Mouse (Mus musculus) stomach, embryonic 15.5 days (tissue): ENCODE results near the gene Ndufb8. TPM values are rescaled to one million over a fixed set of nuclear protein-coding genes. Genes with fewer than 3 reads are reported as not detected.

Source experiments
- ATAC-seq: fragments of 200-750 bp; cut with Nextera tagmentation; 2 replicates; pipeline ENCODE4 v1.8.0; 2017; ENCODE audit warnings: low read depth, moderate number of reproducible peaks, moderate TSS enrichment; ENCODE audit not compliant: insufficient read depth, low FRiP score
- H3K27ac ChIP-seq: fragments of 300-500 bp; sonication (generic); 2 replicates; pipeline ENCODE4 v1.5.1; 2015; ENCODE audit warnings: mild to moderate bottlenecking, inconsistent platforms
- H3K27me3 ChIP-seq: fragments of 300-500 bp; sonication (generic); replicated peaks from 2 replicates; pipeline ENCODE4 v1.6.1; 2015; ENCODE audit warnings: inconsistent platforms
- H3K36me3 ChIP-seq: fragments of 300-500 bp; sonication (generic); 2 replicates; pipeline ENCODE4 v1.6.1; 2015; ENCODE audit warnings: inconsistent platforms
- H3K4me1 ChIP-seq: fragments of 300-500 bp; sonication (generic); 2 replicates; pipeline ENCODE4 v1.6.1; 2015; ENCODE audit warnings: inconsistent platforms
- H3K4me2 ChIP-seq: fragments of 300-500 bp; sonication (generic); 2 replicates; pipeline ENCODE4 v1.6.1; 2015; ENCODE audit warnings: mild to moderate bottlenecking, inconsistent platforms
- H3K4me3 ChIP-seq: fragments of 300-500 bp; sonication (generic); replicated peaks from 2 replicates; pipeline ENCODE4 v1.5.1; 2015; ENCODE audit warnings: inconsistent platforms
- H3K9ac ChIP-seq: fragments of 300-500 bp; sonication (generic); 2 replicates; pipeline ENCODE4 v1.6.1; 2015; ENCODE audit warnings: inconsistent platforms
- H3K9me3 ChIP-seq: fragments of 300-500 bp; sonication (generic); 2 replicates; pipeline ENCODE4 v1.6.1; 2016; ENCODE audit warnings: inconsistent platforms
- WGBS: fragments of 180-500 bp; shearing (Covaris S2); methylation state at CpG from one replicate; pipeline ENCODE4 v1.1.7; 2015; 5-methylcytosine and 5-hydroxymethylcytosine counted together
- polyA plus RNA-seq: library from polyadenylated mRNA; unstranded; fragments of >200 nt; fragmentation: Nextera tagmentation; extraction: Ambion mirVana; gene quantifications from 2 replicates; pipeline ENCODE4 v1.2.1, GENCODE M21; 2015

The Ndufb8 gene
- 542 and 594 TPM in 2 replicates for polyA plus RNA-seq

DNA sequence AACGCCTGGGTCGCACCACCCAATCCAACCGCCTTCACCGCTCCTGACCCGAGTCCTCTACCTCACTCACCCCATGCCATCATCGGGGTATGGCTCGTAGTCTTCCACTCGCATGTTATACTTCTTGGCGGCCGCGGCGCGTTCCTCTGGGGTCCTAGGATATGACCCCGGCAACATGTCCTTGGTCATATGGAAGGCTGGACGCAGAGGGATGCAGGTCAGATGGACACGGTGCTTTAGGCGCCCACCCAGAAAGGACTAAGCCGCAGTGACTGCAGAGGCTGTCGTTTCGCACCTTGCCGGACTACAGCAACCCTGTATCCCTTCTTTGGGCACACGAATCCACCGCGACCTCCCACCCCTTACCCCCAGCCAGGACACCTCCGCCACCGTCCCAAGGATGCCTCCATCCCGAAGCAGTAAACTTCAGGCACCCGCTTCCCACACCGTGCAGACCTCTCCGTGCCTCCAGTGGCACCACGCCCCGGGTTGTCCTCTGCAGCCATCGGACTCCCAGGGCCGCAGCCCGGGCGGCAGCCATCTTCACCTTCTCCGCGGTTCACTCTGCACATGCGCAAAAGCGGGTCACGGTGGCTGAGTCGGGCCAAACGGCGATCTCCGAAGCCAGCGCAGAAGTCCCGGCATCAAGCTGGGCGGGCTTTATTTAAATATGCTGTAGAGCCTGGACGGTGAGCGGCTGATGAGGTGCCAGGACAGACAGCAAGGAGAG is at the start of gene Ndufb8:
Gene Ndufb8, minus strand, starts transcription at position 580 of the 730 bp plus-strand sequence.
- Histone ChIP-seq H3K9ac (peak within 1 kb of the TSS; percentile 83), H3K36me3 (peaks cover 32% of the 10 kb centered on the region), H3K27ac (peak within 1 kb of the TSS; percentile 55; the same call in 1 of the 2 replicates), H3K9me3 (no peaks in the 10 kb centered on the region), H3K4me2 (peak within 1 kb of the TSS; percentile 66), H3K4me1 (peaks cover 6% of the 10 kb centered on the region), H3K27me3 (no peaks in the 10 kb centered on the region), H3K4me3 (peak within 1 kb of the TSS; percentile 89)
- under 1% methylated on average over 50 of the region's 50 CpGs for WGBS
- peak; percentile 82 for ATAC-seq

DNA sequence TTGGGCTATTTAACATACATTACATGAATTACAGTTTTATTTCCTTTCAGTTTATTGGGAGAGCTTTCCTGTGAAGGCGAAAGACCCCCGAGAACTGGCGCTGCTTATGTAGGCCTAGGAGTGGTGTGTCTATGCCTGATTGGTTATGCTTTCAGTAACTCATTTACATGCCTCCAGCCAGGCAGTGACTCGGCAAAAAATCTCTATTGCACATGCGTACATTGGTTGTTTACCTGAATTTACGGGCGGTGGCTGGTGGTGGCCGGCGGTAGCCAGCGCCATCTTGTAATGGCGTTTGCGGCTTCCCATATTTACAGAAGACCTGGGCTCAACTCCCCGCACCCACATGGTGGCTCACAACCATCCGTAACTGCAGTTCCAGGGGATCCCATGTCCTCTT is 38.9 kb upstream of the Ndufb8 start:
- Histone ChIP-seq H3K27me3 (no peaks in the 10 kb centered on the region), H3K4me2 (no peak overlapping the region), H3K9ac (no peak overlapping the region), H3K9me3 (no peaks in the 10 kb centered on the region), H3K4me1 (no peaks in the 10 kb centered on the region), H3K27ac (no peak overlapping the region), H3K4me3 (no peak overlapping the region), H3K36me3 (no peaks in the 10 kb centered on the region)
- 95% methylated on average over 14 of the region's 14 CpGs for WGBS
- ATAC-seq = no peak

DNA sequence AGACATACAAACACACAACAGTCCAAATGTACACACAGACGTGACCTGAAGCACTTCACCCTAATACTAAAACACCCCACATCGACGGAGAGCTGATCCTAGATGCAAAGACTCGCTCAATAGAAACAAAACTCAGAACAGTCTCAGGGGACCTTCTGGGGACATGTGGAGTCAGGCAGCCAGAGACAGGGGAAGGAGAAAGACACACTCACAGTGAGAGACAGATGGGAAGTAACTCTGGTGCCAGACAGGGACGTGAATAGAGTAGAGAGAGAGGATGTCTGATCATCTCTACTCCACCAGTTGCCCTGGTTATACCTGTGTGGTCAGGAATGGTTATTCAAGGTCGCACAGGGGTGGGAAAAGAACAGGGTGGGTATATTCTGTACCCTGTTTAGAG is 36.4 kb upstream of the Ndufb8 start:
- Histone ChIP-seq H3K4me1 (no peaks in the 10 kb centered on the region), H3K27me3 (0 out of 2 replicates have a peak, but pooled peaks cover 3% of the 10 kb centered on the region), H3K4me3 (no peak overlapping the region), H3K9me3 (no peaks in the 10 kb centered on the region), H3K27ac (no peak overlapping the region), H3K36me3 (no peaks in the 10 kb centered on the region), H3K9ac (no peak overlapping the region), H3K4me2 (no peak overlapping the region)
- ATAC-seq = no peak
- WGBS = 72% methylated on average over 6 of the region's 6 CpGs

DNA sequence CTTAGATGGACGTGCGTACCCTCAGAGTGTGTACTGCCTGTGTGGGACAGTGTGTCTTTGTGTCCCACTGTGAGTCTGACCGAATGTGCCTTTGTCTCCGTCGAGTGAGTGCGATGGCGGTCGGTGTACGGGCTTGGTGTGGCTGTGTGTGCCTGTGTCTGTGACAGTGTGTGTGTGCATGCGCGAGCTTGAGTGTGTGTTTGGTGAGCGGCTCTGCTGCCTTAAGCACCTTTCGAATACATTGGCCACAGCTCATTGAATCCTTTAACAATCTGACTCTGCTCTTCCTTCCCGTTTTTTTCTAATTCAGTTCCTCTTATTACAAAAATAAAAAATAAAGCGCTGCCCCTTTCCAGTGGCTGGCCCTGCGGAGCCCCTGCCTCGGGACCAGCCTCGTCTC is 35.8 kb upstream of the Ndufb8 start:
- ATAC-seq = no peak
- no peaks in the 10 kb centered on the region for H3K36me3 ChIP-seq
- H3K4me3 ChIP-seq = no peak overlapping the region
- H3K27me3 ChIP-seq = peaks cover 9% of the 10 kb centered on the region; the same call in 1 of the 2 replicates
- H3K9ac ChIP-seq = no peak overlapping the region
- H3K27ac ChIP-seq = no peak overlapping the region
- H3K9me3 ChIP-seq = no peaks in the 10 kb centered on the region
- H3K4me2 ChIP-seq = no peak overlapping the region
- WGBS = 85% methylated on average over 18 of the region's 18 CpGs
- no peaks in the 10 kb centered on the region for H3K4me1 ChIP-seq

DNA sequence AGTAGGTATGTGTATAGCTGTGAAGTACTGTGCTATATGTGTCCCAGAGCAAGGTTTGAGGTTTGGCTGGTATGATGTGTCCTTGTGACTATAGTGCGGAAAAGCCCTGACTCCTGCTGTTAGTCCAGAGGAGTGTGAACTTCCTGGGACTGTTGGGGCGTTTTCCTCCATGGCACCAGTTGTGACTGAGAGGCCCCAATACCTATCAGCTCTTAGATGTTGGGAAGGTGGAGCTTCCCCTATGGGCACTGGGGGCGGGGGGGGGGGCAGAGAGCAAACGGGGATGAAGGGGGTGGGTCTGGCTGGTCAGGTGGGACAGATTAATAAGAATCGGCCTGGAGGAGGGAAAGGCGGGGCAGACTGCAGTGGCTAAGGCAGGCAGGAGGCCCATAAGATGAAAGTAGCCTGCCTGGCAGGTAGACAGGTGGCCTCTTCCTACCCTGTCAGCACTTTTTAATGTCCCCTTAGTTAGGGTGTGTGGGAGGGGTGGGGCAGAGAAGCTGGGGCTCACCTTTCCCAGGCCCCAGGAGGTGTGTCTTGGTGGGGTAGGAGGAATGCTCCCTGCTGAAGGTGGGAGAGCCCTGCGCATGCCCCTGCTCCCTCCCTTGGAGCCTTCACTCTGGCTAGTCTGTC is 34.5 kb upstream of the Ndufb8 start:
- peaks cover 19% of the 10 kb centered on the region; the same call in 1 of the 2 replicates for H3K27me3 ChIP-seq
- H3K4me3 ChIP-seq = no peak overlapping the region
- H3K36me3 ChIP-seq = no peaks in the 10 kb centered on the region
- no peaks in the 10 kb centered on the region for H3K9me3 ChIP-seq
- no peaks in the 10 kb centered on the region for H3K4me1 ChIP-seq
- ATAC-seq = no peak
- 34% methylated on average over 7 of the region's 7 CpGs for WGBS
- H3K9ac ChIP-seq = no peak overlapping the region
- H3K4me2 ChIP-seq = no peak overlapping the region
- no peak overlapping the region for H3K27ac ChIP-seq

DNA sequence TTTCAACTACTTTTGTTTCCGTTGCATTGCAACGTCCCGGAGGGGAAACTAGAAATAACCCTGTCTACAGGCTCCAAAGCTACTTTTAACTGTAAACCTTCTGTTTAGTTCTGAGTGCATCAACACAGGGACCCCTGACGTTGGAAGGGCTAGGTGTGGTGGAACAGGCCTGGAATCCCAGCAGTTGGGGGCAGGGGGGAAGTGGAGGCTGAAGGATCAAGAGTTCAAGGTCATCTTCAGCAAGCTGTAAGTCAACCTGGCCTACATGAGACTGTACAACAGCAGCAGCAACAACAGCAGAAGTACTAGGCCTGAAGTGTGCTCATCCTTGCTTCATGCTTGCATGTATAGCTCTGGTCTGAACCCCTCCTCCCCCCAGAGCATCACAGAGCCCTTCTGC is 32.8 kb upstream of the Ndufb8 start:
- Histone ChIP-seq H3K27ac (no peak overlapping the region), H3K9me3 (no peaks in the 10 kb centered on the region), H3K4me2 (no peak overlapping the region), H3K36me3 (no peaks in the 10 kb centered on the region), H3K9ac (no peak overlapping the region), H3K4me1 (no peaks in the 10 kb centered on the region), H3K4me3 (no peak overlapping the region), H3K27me3 (peaks cover 19% of the 10 kb centered on the region; the same call in 1 of the 2 replicates)
- WGBS = 37% methylated on average over 4 of the region's 4 CpGs
- ATAC-seq = no peak

DNA sequence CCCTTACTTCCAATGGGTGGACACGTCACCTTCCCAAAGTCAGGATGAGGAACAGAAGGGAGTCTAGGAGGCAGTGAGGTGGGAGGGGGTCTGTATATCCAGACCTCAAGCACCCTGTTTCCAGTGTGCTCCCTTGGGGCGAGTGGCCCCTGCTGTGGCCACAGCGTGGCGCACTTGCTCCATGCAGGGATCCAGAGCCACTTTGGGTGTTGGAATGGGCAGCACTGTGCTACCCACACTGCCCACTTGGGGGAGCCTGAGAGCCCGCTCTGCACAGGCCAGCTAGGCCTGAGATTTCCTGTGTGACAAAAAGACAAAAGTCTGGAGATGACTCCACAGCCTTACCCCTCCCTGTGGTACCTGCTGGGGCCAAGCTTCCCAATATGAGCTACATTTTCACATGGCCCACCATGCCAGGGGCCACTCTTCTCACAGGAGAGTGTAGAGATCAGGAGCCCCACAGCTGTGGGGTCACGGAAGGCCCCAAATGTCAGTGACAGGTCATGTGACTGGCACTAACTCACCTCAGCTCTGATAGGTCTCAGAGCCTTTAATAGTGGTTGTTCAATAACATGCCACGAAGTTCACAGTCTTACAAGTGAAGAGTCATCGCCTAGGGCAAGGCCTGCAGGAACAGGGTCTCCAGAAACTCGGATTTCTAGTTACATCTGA is 27.5 kb upstream of the Ndufb8 start:
- ATAC-seq = peak; percentile 84
- no peak overlapping the region for H3K9ac ChIP-seq
- H3K4me3 ChIP-seq = no peak overlapping the region
- peaks cover 19% of the 10 kb centered on the region; the same call in 1 of the 2 replicates for H3K27me3 ChIP-seq
- 34% methylated on average over 9 of the region's 9 CpGs for WGBS
- H3K4me1 ChIP-seq = no peaks in the 10 kb centered on the region
- no peaks in the 10 kb centered on the region for H3K9me3 ChIP-seq
- no peak overlapping the region for H3K27ac ChIP-seq
- no peak overlapping the region for H3K4me2 ChIP-seq
- H3K36me3 ChIP-seq = no peaks in the 10 kb centered on the region

DNA sequence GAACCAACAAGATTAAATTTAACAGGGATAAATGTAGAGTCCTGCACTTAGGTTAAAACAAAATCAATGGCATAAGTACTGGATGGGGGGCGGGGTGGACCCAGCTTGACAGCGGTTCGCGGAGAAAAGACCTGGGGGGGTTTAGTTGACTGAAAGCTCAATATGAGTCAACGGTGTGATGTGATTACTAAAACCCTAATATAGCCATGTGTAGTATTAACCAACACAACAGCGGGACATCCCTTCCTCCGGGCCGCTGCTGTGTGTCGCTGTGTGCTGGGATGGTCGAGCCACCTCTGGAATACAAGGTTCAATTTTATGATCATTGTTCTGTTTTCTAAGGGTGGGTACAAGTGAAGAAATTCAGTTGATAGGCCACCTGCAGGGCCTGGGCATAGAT is 26.9 kb upstream of the Ndufb8 start:
- no peak overlapping the region for H3K27ac ChIP-seq
- H3K9me3 ChIP-seq = no peaks in the 10 kb centered on the region
- peaks cover 17% of the 10 kb centered on the region; the same call in 1 of the 2 replicates for H3K27me3 ChIP-seq
- no peak for ATAC-seq
- no peaks in the 10 kb centered on the region for H3K4me1 ChIP-seq
- no peak overlapping the region for H3K4me3 ChIP-seq
- H3K9ac ChIP-seq = no peak overlapping the region
- WGBS = 83% methylated on average over 10 of the region's 10 CpGs
- H3K36me3 ChIP-seq = no peaks in the 10 kb centered on the region
- H3K4me2 ChIP-seq = no peak overlapping the region

DNA sequence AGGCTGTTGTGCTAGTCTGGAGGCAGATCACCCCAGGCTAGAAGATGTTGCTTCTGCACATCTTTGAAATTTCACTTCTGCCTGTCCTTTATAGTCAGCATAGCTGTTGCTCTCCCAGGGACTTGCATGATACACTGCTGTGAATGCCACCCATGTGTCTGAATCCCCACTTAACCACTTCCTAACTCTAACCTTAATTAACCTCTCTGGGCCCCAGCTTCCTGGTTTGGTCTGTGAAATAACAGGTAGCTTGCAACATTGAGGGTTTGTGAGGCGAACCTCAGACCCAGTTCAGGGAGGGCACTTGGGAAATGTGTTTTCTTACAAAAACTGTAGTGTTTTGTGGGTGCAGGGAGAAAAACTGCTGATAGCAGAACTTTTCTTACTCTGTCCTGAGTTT is 22.8 kb upstream of the Ndufb8 start:
- no peaks in the 10 kb centered on the region for H3K9me3 ChIP-seq
- H3K9ac ChIP-seq = no peak overlapping the region
- H3K4me3 ChIP-seq = no peak overlapping the region
- no peak overlapping the region for H3K4me2 ChIP-seq
- no peaks in the 10 kb centered on the region for H3K4me1 ChIP-seq
- WGBS = 51% methylated on average over 1 of the region's 1 CpGs
- H3K36me3 ChIP-seq = 0 out of 2 replicates have a peak, but pooled peaks cover 10% of the 10 kb centered on the region
- no peak for ATAC-seq
- H3K27me3 ChIP-seq = no peaks in the 10 kb centered on the region; the same call in 1 of the 2 replicates
- H3K27ac ChIP-seq = no peak overlapping the region

DNA sequence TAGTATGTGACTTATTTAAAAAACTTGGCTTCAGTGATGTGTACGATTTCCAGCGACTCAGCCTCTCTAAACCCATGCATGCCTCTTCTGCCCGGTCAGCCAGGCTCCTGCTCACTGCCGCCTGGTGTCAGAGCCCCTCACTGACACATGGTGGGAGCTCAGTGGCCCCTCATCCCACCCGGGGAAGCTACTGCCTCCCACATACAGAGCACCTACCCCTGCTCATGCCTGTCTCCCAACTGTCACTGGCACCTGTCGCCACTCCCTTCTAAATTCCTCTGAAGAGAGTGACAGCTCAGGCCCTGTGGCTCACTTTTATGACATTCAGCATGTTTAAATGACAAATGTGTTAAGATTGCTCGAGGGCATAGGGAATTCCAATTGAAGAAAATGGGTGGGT is 21.0 kb upstream of the Ndufb8 start:
- no peaks in the 10 kb centered on the region for H3K9me3 ChIP-seq
- no peak overlapping the region for H3K4me2 ChIP-seq
- no peak overlapping the region for H3K9ac ChIP-seq
- no peak overlapping the region for H3K27ac ChIP-seq
- H3K4me3 ChIP-seq = no peak overlapping the region
- peaks cover 24% of the 10 kb centered on the region for H3K36me3 ChIP-seq
- no peak for ATAC-seq
- no peaks in the 10 kb centered on the region; the same call in 1 of the 2 replicates for H3K27me3 ChIP-seq
- H3K4me1 ChIP-seq = no peaks in the 10 kb centered on the region
- WGBS = 58% methylated on average over 7 of the region's 7 CpGs

DNA sequence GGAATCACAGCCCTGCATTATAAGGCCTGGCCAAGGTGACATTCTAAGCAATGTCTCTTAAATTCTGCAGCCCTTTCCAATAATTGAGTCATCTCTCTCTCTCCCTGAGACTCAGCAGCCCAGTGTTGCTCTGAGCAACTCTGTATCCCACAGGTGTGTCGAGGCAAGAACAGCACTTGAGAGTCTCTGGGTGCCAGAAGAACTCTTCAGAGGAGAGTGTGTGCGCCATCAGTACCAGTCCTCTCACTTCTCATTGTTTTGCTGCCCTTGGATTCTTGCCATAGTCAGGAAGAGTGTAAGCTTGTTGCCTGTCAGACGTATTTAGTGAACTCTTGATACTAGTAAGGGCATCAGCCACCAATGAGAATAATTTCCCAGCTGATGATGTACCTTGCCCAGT is 12.5 kb upstream of the Ndufb8 start:
- Histone ChIP-seq H3K27me3 (no peaks in the 10 kb centered on the region), H3K36me3 (peaks cover 51% of the 10 kb centered on the region), H3K27ac (no peak overlapping the region), H3K4me3 (no peak overlapping the region), H3K9me3 (no peaks in the 10 kb centered on the region), H3K9ac (no peak overlapping the region), H3K4me1 (peaks cover 15% of the 10 kb centered on the region), H3K4me2 (no peak overlapping the region)
- WGBS = 89% methylated on average over 3 of the region's 3 CpGs
- no peak for ATAC-seq

DNA sequence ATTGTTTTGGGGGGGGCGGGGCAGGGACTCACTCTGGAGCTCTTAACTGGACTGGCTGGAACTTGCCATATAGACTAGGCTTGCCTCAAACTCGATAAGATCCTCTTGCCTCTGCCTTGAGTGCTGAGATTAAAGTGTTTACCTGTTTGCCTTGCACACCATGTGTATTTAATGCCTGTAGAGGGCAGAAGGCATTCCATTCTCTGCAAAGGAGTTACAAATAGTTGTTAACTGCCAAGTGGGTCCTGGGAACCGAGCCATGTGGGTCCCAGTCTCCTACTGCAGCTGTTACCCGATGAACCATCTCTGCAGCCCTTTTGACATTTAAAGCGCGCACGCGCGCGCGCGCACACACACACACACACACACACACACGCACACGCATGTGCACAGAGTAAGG is 8.8 kb upstream of the Ndufb8 start:
- Histone ChIP-seq H3K4me2 (peak overlapping the region; percentile 63; the same call in 1 of the 2 replicates), H3K9me3 (no peaks in the 10 kb centered on the region), H3K36me3 (peaks cover 19% of the 10 kb centered on the region), H3K9ac (no peak overlapping the region), H3K27me3 (no peaks in the 10 kb centered on the region), H3K27ac (no peak overlapping the region), H3K4me3 (no peak overlapping the region), H3K4me1 (peaks cover 15% of the 10 kb centered on the region)
- WGBS = 87% methylated on average over 14 of the region's 14 CpGs
- no peak for ATAC-seq
